ENCODE assay signal across 12 mouse cellular contexts in the genomic region with DNA sequence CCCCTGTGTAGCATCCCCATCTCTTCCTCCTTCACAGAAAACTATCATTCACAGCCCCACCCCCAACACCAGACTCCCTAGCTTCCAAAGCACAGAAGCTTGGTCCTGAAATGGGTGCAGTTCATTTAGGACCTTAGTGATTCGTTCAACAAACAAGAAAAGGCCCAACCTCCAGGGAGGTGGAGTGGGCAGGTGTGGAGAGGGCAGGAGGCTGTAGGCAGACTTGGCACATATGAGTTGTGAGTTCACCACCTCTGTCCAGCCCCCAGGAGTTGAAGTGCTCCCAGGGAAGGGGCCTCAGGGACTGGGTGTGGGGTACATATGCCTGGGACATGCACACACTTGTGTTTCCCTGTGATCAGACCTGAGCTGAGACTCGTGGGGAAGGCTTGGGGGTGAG. TPM values are rescaled to one million over a fixed set of nuclear protein-coding genes. Genes with fewer than 3 reads are reported as not detected.
DNase-seq lines count a peak whose midpoint lies in the region; ATAC-seq and TF ChIP-seq lines count a peak whose summit lies in the region.
"Had no signal": no experiment of that assay in that cellular context is flagged by ENCODE, and none has a peak within 500 bp of the region (broad histone marks: within the 10 kb centered on the region; RNA-seq: fewer than 3 reads in every experiment).

No protein-coding gene starts in this region.

- no peak overlapping the region for H3K9ac ChIP-seq in kidney, postnatal 0 days (ENCODE audit: low read depth, low read length)
- H3K9ac ChIP-seq in intestine, postnatal 0 days (ENCODE audit: low read depth, low read length), result no peak overlapping the region
- 0 out of 2 replicates have a peak overlapping the region, but pooled peaks have one; percentile 1 for H3K9ac ChIP-seq in stomach, embryonic 16.5 days (ENCODE audit: low read length)
- H3K9ac ChIP-seq: embryonic facial prominence, embryonic 12.5 days had no signal

- H3K4me1 ChIP-seq in kidney, postnatal 0 days (replicated peaks; ENCODE audit: insufficient read depth, low read length), result peaks cover 12% of the 10 kb centered on the region; the same call in 1 of the 2 replicates
- peaks cover 12% of the 10 kb centered on the region; the same call in 1 of the 2 replicates for H3K4me1 ChIP-seq in intestine, postnatal 0 days (replicated peaks; ENCODE audit: control insufficient read depth, insufficient read depth, low read length)
- peaks cover 13% of the 10 kb centered on the region for H3K4me1 ChIP-seq in stomach, embryonic 16.5 days (ENCODE audit: control insufficient read depth, insufficient read depth, low read length)

- H3K27me3 ChIP-seq in kidney, postnatal 0 days (ENCODE audit: insufficient read depth, low read length), result no peaks in the 10 kb centered on the region
- no peaks in the 10 kb centered on the region for H3K27me3 ChIP-seq in intestine, postnatal 0 days (replicated peaks; ENCODE audit: control insufficient read depth, insufficient read depth, low read length)
- H3K27me3 ChIP-seq in stomach, embryonic 16.5 days (ENCODE audit: control insufficient read depth, insufficient read depth, low read length), result no peaks in the 10 kb centered on the region
- H3K27me3 ChIP-seq: embryonic facial prominence, embryonic 12.5 days had no signal

- TF ChIP-seq CTCF in kidney, postnatal 0 days (IDR thresholded peaks at IDR 0.05; ENCODE audit: low read depth), result no peak
- TF ChIP-seq CTCF in intestine, postnatal 0 days (IDR thresholded peaks at IDR 0.05; ENCODE audit: low read depth), result no peak

- ATAC-seq in kidney, postnatal 0 days (replicated peaks; ENCODE audit: low FRiP score, low read depth), result no peak
- no peak; the same call in 1 of the 2 replicates for ATAC-seq in intestine, postnatal 0 days
- ATAC-seq in stomach, embryonic 16.5 days (ENCODE audit: insufficient read depth, low FRiP score), result peak; percentile 44; the same call in 1 of the 2 replicates
- ATAC-seq in megakaryocyte-erythroid progenitor cell, adult 5-6 weeks (replicated peaks; ENCODE audit: low FRiP score, low TSS enrichment, poor library complexity, severe bottlenecking), result no peak

- H3K4me2 ChIP-seq in kidney, postnatal 0 days (ENCODE audit: low read length), result no peak overlapping the region
- 0 out of 2 replicates have a peak overlapping the region, but pooled peaks have one; percentile 17 for H3K4me2 ChIP-seq in intestine, postnatal 0 days (replicated peaks; ENCODE audit: low read depth)
- no peak overlapping the region for H3K4me2 ChIP-seq in stomach, embryonic 16.5 days (ENCODE audit: low read depth, low read length)
- H3K4me2 ChIP-seq: embryonic facial prominence, embryonic 12.5 days had no signal

- no peaks in the 10 kb centered on the region for H3K9me3 ChIP-seq in kidney, postnatal 0 days (replicated peaks; ENCODE audit: low read length)
- H3K9me3 ChIP-seq in intestine, postnatal 0 days (ENCODE audit: control insufficient read depth), result no peaks in the 10 kb centered on the region
- no peaks in the 10 kb centered on the region for H3K9me3 ChIP-seq in stomach, embryonic 16.5 days (replicated peaks; ENCODE audit: control insufficient read depth, low read length)
- H3K9me3 ChIP-seq: embryonic facial prominence, embryonic 12.5 days had no signal

- DNase-seq in kidney, postnatal 0 days (ENCODE audit: low spot score), result no peak
- no peak for DNase-seq in kidney, adult 18-20 months
- DNase-seq in lung, postnatal 10 days, result peak; percentile 39
- no peak for DNase-seq in frontal cortex, postnatal 25 days (ENCODE audit: low spot score in 2 of 2)
- DNase-seq: cerebellum, adult 11 months; spleen, adult 18-20 months; thymus, postnatal 36 days had no signal

- 45% methylated on average over 2 of the region's 2 CpGs for WGBS in kidney, postnatal 0 days
- 32% methylated on average over 2 of the region's 2 CpGs for whole genome bisulfite sequencing in intestine, postnatal 0 days
- WGBS in stomach, embryonic 16.5 days, result 43% methylated on average over 2 of the region's 2 CpGs

- H3K36me3 ChIP-seq in kidney, postnatal 0 days (ENCODE audit: insufficient read depth, low read length), result no peaks in the 10 kb centered on the region
- no peaks in the 10 kb centered on the region for H3K36me3 ChIP-seq in intestine, postnatal 0 days (ENCODE audit: control insufficient read depth, insufficient read depth)
- H3K36me3 ChIP-seq in stomach, embryonic 16.5 days (ENCODE audit: control insufficient read depth, insufficient read depth, low read length), result no peaks in the 10 kb centered on the region
- H3K36me3 ChIP-seq: embryonic facial prominence, embryonic 12.5 days had no signal

- H3K4me3 ChIP-seq in kidney, postnatal 0 days (replicated peaks; ENCODE audit: low read depth, low read length), result no peak overlapping the region
- H3K4me3 ChIP-seq in intestine, postnatal 0 days (ENCODE audit: low read depth, low read length), result no peak overlapping the region
- H3K4me3 ChIP-seq in stomach, embryonic 16.5 days (replicated peaks; ENCODE audit: low read length), result no peak overlapping the region
- H3K4me3 ChIP-seq: embryonic facial prominence, embryonic 12.5 days; layer of hippocampus, adult 2 months had no signal

- H3K27ac ChIP-seq in kidney, postnatal 0 days, result peak overlapping the region; percentile 68; the same call in 1 of the 2 replicates
- H3K27ac ChIP-seq in intestine, postnatal 0 days (ENCODE audit: low read depth, low read length), result peak overlapping the region; percentile 70
- peak overlapping the region; percentile 80 for H3K27ac ChIP-seq in stomach, embryonic 16.5 days (ENCODE audit: low read length)
- H3K27ac ChIP-seq: embryonic facial prominence, embryonic 12.5 days; layer of hippocampus, adult 2 months had no signal

RNA-seq across cellular contexts. Expression of a gene that starts 39.8 kb away (rescaled TPM):
- polyA plus RNA-seq in kidney, postnatal 0 days (2015; fragmentation: Nextera tagmentation; extraction: Ambion mirVana), result 39.0 and 41.9 TPM in 2 replicates
- 43.4 and 46.4 TPM in 2 replicates for polyA plus RNA-seq in intestine, postnatal 0 days (2015; fragmentation: Nextera tagmentation; extraction: Ambion mirVana)
- polyA plus RNA-seq in stomach, embryonic 16.5 days (2015; fragmentation: Nextera tagmentation; extraction: Ambion mirVana), result 181 and 205 TPM in 2 replicates
- 2.0 and 3.1 TPM in 2 replicates for total RNA-seq in megakaryocyte-erythroid progenitor cell, adult 5-6 weeks (2014; fragmentation: Nextera tagmentation)
- 1.8 and 2.4 TPM in 2 replicates for total RNA-seq in megakaryocyte-erythroid progenitor cell, adult 5-6 weeks (2017)
